Mouse (Mus musculus) Muller cell, postnatal 12 days (primary cell): ENCODE measurements at regions not wholly inside any gene's neighbourhood (a gene's known extent, or its start where the extent isn't known, plus 50 kb on each side); places are given as distances from the start of the nearest gene placed in this dataset.
"Not testable (repeated sequence)": the region's sequence is repeated elsewhere in the genome, so short reads cannot be mapped to it uniquely, and the experiment has no call there.

Experiments
- DNase-seq: peaks from one replicate; pipeline ENCODE4 v3.0.0-alpha.2; 2015; ENCODE audit errors: inconsistent ontology term

- no peak for DNase-seq
Observed at GRCm38 (mm10) chr17:84844950-84845349, 54.4 kb upstream of the Lrpprc start.

- no peak for DNase-seq
Observed at GRCm38 (mm10) chr17:84846141-84846540, 55.6 kb upstream of the Lrpprc start.

- peak; percentile 46 for DNase-seq
Observed at GRCm38 (mm10) chr17:84848385-84849030, 57.9 kb upstream of the Lrpprc start.

- no peak for DNase-seq
Observed at GRCm38 (mm10) chr17:84849031-84849405, 58.4 kb upstream of the Lrpprc start.

GRCm38 (mm10) chr17:84850464-84850863 is 59.9 kb upstream of the Lrpprc start:
- DNase-seq: no peak

- DNase-seq: no peak
Observed at GRCm38 (mm10) chr17:84850893-84851292, 60.3 kb upstream of the Lrpprc start.

- DNase-seq: no peak
Observed at GRCm38 (mm10) chr17:84856971-84857370, 66.4 kb upstream of the Lrpprc start.

GRCm38 (mm10) chr17:84858830-84859229 is 68.2 kb upstream of the Lrpprc start:
- DNase-seq: no peak

GRCm38 (mm10) chr17:84859916-84860315 is 69.3 kb upstream of the Lrpprc start:
- DNase-seq: no peak

GRCm38 (mm10) chr17:84860835-84861234 is 70.2 kb upstream of the Lrpprc start:
- peak; percentile 33 for DNase-seq

GRCm38 (mm10) chr17:84864231-84864630 is 73.6 kb upstream of the Lrpprc start:
- not testable (repeated sequence) for DNase-seq

GRCm38 (mm10) chr17:84865158-84865557 is 74.6 kb upstream of the Lrpprc start:
- no peak for DNase-seq

- DNase-seq: no peak
Observed at GRCm38 (mm10) chr17:84865566-84865965, 75.0 kb upstream of the Lrpprc start.

GRCm38 (mm10) chr17:84869074-84869722 is 78.6 kb upstream of the Lrpprc start:
- DNase-seq: no peak

GRCm38 (mm10) chr17:84873554-84873953 is 83.0 kb upstream of the Lrpprc start:
- DNase-seq: peak; percentile 25

- peak; percentile 6 for DNase-seq
Observed at GRCm38 (mm10) chr17:84874494-84874893, 82.0 kb upstream of the Ppm1b start.

- no peak for DNase-seq
Observed at GRCm38 (mm10) chr17:84875031-84875430, 81.5 kb upstream of the Ppm1b start.

GRCm38 (mm10) chr17:84876037-84876436 is 80.5 kb upstream of the Ppm1b start:
- DNase-seq: no peak

GRCm38 (mm10) chr17:84877176-84877863 is 79.2 kb upstream of the Ppm1b start:
- DNase-seq: peak; percentile 82

GRCm38 (mm10) chr17:84877864-84878224 is 78.7 kb upstream of the Ppm1b start:
- DNase-seq: peak; percentile 72

- no peak for DNase-seq
Observed at GRCm38 (mm10) chr17:84878316-84878715, 78.2 kb upstream of the Ppm1b start.

- no peak for DNase-seq
Observed at GRCm38 (mm10) chr17:84879146-84879545, 77.4 kb upstream of the Ppm1b start.

- no peak for DNase-seq
Observed at GRCm38 (mm10) chr17:84880946-84881345, 75.6 kb upstream of the Ppm1b start.
